Mouse (Mus musculus): ENCODE data around the gene Pla2g12b.

- TF ChIP-seq POLR2A (IDR thresholded peaks at IDR 0.05; ENCODE audit: borderline replicate concordance, extremely low read depth, low read depth, low read length), result no peak
- no peak for TF ChIP-seq CTCF (IDR thresholded peaks at IDR 0.05; ENCODE audit: insufficient read depth, low read length)
These were observed 51.2 kb downstream of the Pla2g12b start for GRCm38 (mm10) chr10:59454631-59455030.
